Mouse (Mus musculus): ENCODE data around the gene Sorbs1. TPM values are rescaled to one million over a fixed set of nuclear protein-coding genes. Genes with fewer than 3 reads are reported as not detected.

The Sorbs1 gene
- polyA plus RNA-seq, 1 experiment from 2014 or later: 37.7 TPM

- ATAC-seq (ENCODE audit: insufficient number of reproducible peaks, insufficient read depth, low FRiP score, low TSS enrichment, low read depth): no peak
- Histone ChIP-seq H3K27ac (no peak overlapping the region), H3K27me3 (no peaks in the 10 kb centered on the region), H3K9ac (no peak overlapping the region), H3K9me3 (no peaks in the 10 kb centered on the region), H3K36me3 (no peaks in the 10 kb centered on the region), H3K4me1 (peaks cover 3% of the 10 kb centered on the region; the same call in 1 of the 2 replicates), H3K4me3 (no peak overlapping the region), H3K4me2 (no peak overlapping the region)
- WGBS: 66% methylated on average over 6 of the region's 6 CpGs
Measured at GRCm38 (mm10) chr19:40290099-40290724, 223.4 kb downstream of the Sorbs1 start.

GRCm38 (mm10) chr19:40288415-40288814, 225.2 kb downstream of the Sorbs1 start:
- H3K4me2 ChIP-seq: no peak overlapping the region
- 84% methylated on average over 9 of the region's 9 CpGs for WGBS
- peaks cover 3% of the 10 kb centered on the region; the same call in 1 of the 2 replicates for H3K4me1 ChIP-seq
- H3K9me3 ChIP-seq: no peaks in the 10 kb centered on the region
- no peaks in the 10 kb centered on the region for H3K27me3 ChIP-seq
- H3K36me3 ChIP-seq: no peaks in the 10 kb centered on the region
- no peak for ATAC-seq (ENCODE audit: insufficient number of reproducible peaks, insufficient read depth, low FRiP score, low TSS enrichment, low read depth)
- H3K9ac ChIP-seq: no peak overlapping the region
- H3K4me3 ChIP-seq: no peak overlapping the region
- H3K27ac ChIP-seq: no peak overlapping the region

GRCm38 (mm10) chr19:40284704-40285103, 228.9 kb downstream of the Sorbs1 start:
- Histone ChIP-seq H3K9me3 (no peaks in the 10 kb centered on the region; the same call in 1 of the 2 replicates), H3K4me2 (no peak overlapping the region), H3K36me3 (no peaks in the 10 kb centered on the region), H3K4me3 (no peak overlapping the region), H3K4me1 (no peaks in the 10 kb centered on the region), H3K27me3 (no peaks in the 10 kb centered on the region), H3K27ac (no peak overlapping the region), H3K9ac (no peak overlapping the region)
- ATAC-seq (ENCODE audit: insufficient number of reproducible peaks, insufficient read depth, low FRiP score, low TSS enrichment, low read depth): no peak
- WGBS: 94% methylated on average over 2 of the region's 2 CpGs

GRCm38 (mm10) chr19:40283415-40283814, 230.2 kb downstream of the Sorbs1 start:
- 72% methylated on average over 2 of the region's 2 CpGs for WGBS
- no peak for ATAC-seq (ENCODE audit: insufficient number of reproducible peaks, insufficient read depth, low FRiP score, low TSS enrichment, low read depth)
- Histone ChIP-seq H3K9ac (no peak overlapping the region), H3K27ac (no peak overlapping the region), H3K27me3 (no peaks in the 10 kb centered on the region), H3K4me1 (no peaks in the 10 kb centered on the region), H3K4me3 (no peak overlapping the region), H3K4me2 (no peak overlapping the region), H3K36me3 (no peaks in the 10 kb centered on the region), H3K9me3 (no peaks in the 10 kb centered on the region; the same call in 1 of the 2 replicates)

GRCm38 (mm10) chr19:40278372-40279023, 235.1 kb downstream of the Sorbs1 start:
- Histone ChIP-seq H3K9me3 (no peaks in the 10 kb centered on the region; the same call in 1 of the 2 replicates), H3K36me3 (no peaks in the 10 kb centered on the region), H3K4me3 (no peak overlapping the region), H3K27me3 (no peaks in the 10 kb centered on the region), H3K27ac (no peak overlapping the region), H3K9ac (no peak overlapping the region), H3K4me1 (no peaks in the 10 kb centered on the region), H3K4me2 (no peak overlapping the region)
- WGBS: 84% methylated on average over 8 of the region's 8 CpGs
- no peak for ATAC-seq (ENCODE audit: insufficient number of reproducible peaks, insufficient read depth, low FRiP score, low TSS enrichment, low read depth)

GRCm38 (mm10) chr19:40277494-40277893, 236.1 kb downstream of the Sorbs1 start:
- no peaks in the 10 kb centered on the region for H3K4me1 ChIP-seq
- ATAC-seq (ENCODE audit: insufficient number of reproducible peaks, insufficient read depth, low FRiP score, low TSS enrichment, low read depth): no peak
- WGBS: 90% methylated on average over 8 of the region's 8 CpGs

GRCm38 (mm10) chr19:40275401-40276188, 238.0 kb downstream of the Sorbs1 start:
- Histone ChIP-seq H3K9me3 (no peaks in the 10 kb centered on the region), H3K27ac (no peak overlapping the region), H3K9ac (no peak overlapping the region), H3K27me3 (peaks cover 16% of the 10 kb centered on the region), H3K4me1 (no peaks in the 10 kb centered on the region), H3K4me3 (no peak overlapping the region), H3K4me2 (no peak overlapping the region), H3K36me3 (no peaks in the 10 kb centered on the region)
- WGBS: 81% methylated on average over 14 of the region's 14 CpGs
- ATAC-seq (ENCODE audit: insufficient number of reproducible peaks, insufficient read depth, low FRiP score, low TSS enrichment, low read depth): no peak

More at GRCm38 (mm10) chr19:40277494-40277893, 236.1 kb downstream of the Sorbs1 start:
- Histone ChIP-seq H3K4me3 (no peak overlapping the region), H3K27ac (no peak overlapping the region), H3K9ac (no peak overlapping the region), H3K4me2 (no peak overlapping the region), H3K27me3 (peaks cover 5% of the 10 kb centered on the region; the same call in 1 of the 2 replicates), H3K36me3 (no peaks in the 10 kb centered on the region), H3K9me3 (no peaks in the 10 kb centered on the region; the same call in 1 of the 2 replicates)

GRCm38 (mm10) chr19:40272674-40273073, 240.9 kb downstream of the Sorbs1 start:
- H3K9me3 ChIP-seq: no peaks in the 10 kb centered on the region
- no peak overlapping the region for H3K9ac ChIP-seq
- no peak overlapping the region for H3K4me3 ChIP-seq
- 44% methylated on average over 13 of the region's 13 CpGs for WGBS
- no peak for ATAC-seq (ENCODE audit: insufficient number of reproducible peaks, insufficient read depth, low FRiP score, low TSS enrichment, low read depth)
- no peaks in the 10 kb centered on the region for H3K36me3 ChIP-seq
- H3K27me3 ChIP-seq: peaks cover 23% of the 10 kb centered on the region
- H3K4me2 ChIP-seq: no peak overlapping the region
- no peak overlapping the region for H3K27ac ChIP-seq
- H3K4me1 ChIP-seq: peaks cover 3% of the 10 kb centered on the region; the same call in 1 of the 2 replicates

GRCm38 (mm10) chr19:40271308-40271892, 242.2 kb downstream of the Sorbs1 start, which contains the start of gene Pdlim1:
TSS of gene Pdlim1 (minus strand) at chr19:40271842.
- Histone ChIP-seq H3K4me1 (peaks cover 3% of the 10 kb centered on the region; the same call in 1 of the 2 replicates), H3K36me3 (no peaks in the 10 kb centered on the region), H3K27me3 (peaks cover 23% of the 10 kb centered on the region), H3K4me2 (peak within 1 kb of the TSS; percentile 94), H3K27ac (no peak within 1 kb of the TSS), H3K9ac (peak within 1 kb of the TSS; percentile 77), H3K9me3 (no peaks in the 10 kb centered on the region), H3K4me3 (peak within 1 kb of the TSS; percentile 67)
- peak; percentile 72 for ATAC-seq (ENCODE audit: insufficient number of reproducible peaks, insufficient read depth, low FRiP score, low TSS enrichment, low read depth)
- WGBS: under 1% methylated on average over 36 of the region's 54 CpGs

- H3K27ac ChIP-seq: no peak overlapping the region
- peak overlapping the region; percentile 77 for H3K9ac ChIP-seq
- no peaks in the 10 kb centered on the region for H3K9me3 ChIP-seq
- peaks cover 3% of the 10 kb centered on the region; the same call in 1 of the 2 replicates for H3K4me1 ChIP-seq
- H3K4me2 ChIP-seq: peak overlapping the region; percentile 94
- no peaks in the 10 kb centered on the region for H3K36me3 ChIP-seq
- peaks cover 23% of the 10 kb centered on the region for H3K27me3 ChIP-seq
- 6% methylated on average over 63 of the region's 63 CpGs for WGBS
- ATAC-seq (ENCODE audit: insufficient number of reproducible peaks, insufficient read depth, low FRiP score, low TSS enrichment, low read depth): no peak
- H3K4me3 ChIP-seq: peak overlapping the region; percentile 67
Measured at GRCm38 (mm10) chr19:40270351-40271307, 242.9 kb downstream of the Sorbs1 start.

All from embryonic facial prominence, embryonic 13.5 days (tissue).